Mouse (Mus musculus) retina, adult 2 months (tissue): ENCODE data around the gene Olfr392.

Experiments used
- DNase-seq: peaks from one replicate; pipeline ENCODE4 v3.0.0-alpha.2; 2012; ENCODE audit warnings: low read depth, low spot score

The Olfr392 gene

DNA sequence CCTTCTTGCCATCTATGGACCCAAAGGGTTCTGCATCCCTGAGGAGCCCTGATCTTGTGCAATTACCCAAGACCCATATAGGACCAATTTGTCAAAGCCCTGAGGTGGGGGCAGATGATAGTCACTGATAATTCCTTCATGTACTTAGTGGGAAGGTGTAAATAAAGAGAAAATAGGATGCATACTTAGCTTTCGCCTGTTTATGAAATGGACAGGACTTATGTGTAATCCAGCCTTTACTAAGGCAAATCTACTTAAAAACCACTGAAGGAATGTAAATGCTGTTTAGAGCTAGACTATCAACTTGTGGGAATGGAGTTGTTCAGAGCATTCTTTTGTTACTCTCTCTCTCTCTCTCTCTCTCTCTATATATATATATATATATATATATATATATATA is at the start of gene Olfr392:
Gene Olfr392, minus strand, starts transcription at position 101 of the 400 bp plus-strand sequence.
- no peak for DNase-seq

DNA sequence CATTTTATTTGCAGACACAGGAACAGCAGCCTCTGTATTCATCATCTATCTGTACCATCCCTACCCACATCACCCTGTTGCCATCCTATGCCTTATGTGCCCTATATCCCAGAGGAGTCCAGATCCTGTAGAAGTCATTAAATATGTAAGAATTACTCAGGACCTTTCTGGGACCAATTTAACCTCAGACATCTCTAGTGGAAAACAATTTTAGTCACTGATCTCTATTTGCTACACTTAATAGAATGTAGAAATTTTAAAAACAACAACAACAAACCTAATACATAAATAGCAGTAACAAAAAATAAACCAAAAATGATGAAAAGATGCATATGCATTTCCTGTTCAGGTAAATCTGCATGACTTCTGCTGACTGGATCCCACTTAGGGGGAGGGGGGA is 34.5 kb upstream of the Olfr392 start, which contains the start of gene Olfr393:
Gene Olfr393, minus strand, starts transcription at position 101 of the 400 bp plus-strand sequence.
- no peak for DNase-seq

DNA sequence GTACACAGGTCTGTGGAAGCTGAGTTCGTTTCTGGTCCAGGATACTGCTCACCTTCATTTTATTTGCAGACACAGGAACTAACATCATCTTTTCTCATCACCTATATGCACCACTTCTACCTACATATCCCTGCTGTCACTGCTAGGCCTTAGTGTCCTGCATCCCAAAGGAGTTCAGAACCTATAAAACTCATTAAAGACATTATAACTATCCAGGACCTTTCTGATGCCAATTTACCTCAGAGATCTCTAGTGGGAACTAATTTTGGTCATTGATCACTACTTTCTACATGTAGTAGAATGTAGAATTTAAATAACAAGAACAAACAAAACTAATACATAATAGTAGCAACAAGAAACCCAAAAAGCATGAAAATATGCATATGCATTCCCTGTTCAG is 13.9 kb downstream of the Olfr392 start, which contains the start of gene Olfr391-ps:
Gene Olfr391-ps, minus strand, starts transcription at position 101 of the 400 bp plus-strand sequence.
- no peak for DNase-seq

DNA sequence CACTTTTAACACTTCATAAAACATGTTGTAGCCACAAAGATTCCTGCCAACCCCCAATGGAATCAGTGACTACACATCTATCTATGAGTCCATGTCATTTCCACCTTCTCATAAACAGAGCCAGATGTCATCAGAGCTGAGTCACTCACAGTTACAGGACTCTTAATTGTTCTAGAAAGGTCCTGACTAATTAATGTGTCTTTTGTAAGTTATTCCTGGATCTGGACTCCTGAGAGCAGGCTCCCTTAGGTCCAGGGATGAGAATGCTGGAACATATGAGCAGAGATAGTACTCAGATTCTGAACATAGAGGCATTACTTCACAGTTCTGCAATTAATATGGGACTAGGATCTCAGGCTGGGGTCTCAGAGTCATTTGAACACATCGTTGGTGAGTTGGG is 34.2 kb downstream of the Olfr392 start, which contains the start of gene Olfr390:
Gene Olfr390, plus strand, starts transcription at position 301 of the 400 bp plus-strand sequence.
- no peak for DNase-seq

DNA sequence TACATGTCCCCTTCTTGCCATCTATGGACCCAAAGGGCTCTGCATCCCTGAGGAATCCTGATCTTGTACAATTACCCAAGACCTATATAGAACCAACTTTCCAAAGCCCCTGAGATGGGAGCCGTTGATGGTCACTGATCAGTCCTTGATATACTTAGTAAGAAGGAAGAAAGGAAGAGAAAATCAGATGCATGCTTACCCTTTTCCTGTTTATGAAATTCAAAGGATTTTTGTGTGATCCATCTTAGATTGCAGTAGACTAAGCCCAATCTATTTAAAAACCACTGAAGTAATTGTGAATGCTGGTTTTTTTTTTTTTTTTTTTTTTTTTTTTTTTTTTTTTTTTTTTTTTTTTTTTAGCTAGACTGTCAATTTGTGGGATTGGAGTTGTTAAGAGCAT is 36.2 kb downstream of the Olfr392 start, which contains the start of gene Olfr389:
Gene Olfr389, minus strand, starts transcription at position 101 of the 400 bp plus-strand sequence.
- DNase-seq: no peak
